Mouse (Mus musculus): ENCODE data around the gene Pet117. TPM values are rescaled to one million over a fixed set of nuclear protein-coding genes. Genes with fewer than 3 reads are reported as not detected.

Gene Pet117
- total and polyA plus RNA-seq, 3 experiments: 14.5 TPM; not detected in 2

DNA sequence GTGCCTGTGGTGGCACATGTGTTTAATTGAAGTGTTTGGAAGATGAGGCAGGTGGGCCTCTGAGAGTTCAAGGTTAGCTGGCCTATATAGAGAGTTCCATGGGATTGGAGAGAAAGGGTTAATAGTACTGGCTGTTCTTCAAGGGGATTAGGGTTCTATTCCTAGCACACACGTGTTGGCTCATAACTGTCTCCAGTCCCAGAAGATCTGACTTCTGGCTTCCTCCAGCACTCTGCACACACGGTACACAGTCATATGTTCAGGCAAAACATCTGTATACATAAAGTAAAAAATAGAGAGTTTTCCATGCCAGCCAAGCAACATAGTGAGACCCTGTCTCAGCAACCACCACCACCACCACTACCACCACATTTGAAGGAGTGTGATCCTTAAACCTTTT lies 17.5 kb downstream of the Pet117 start:
- dilution Hi-C loops (cut with MboI; ENCODE audit: extremely low pct_ligation_motif_present, extremely low pct_unique_long_range_greater_than_20kb, low sequenced_read_pairs): no loop called here
- no peak overlapping the region for H3K4me3 ChIP-seq (replicated peaks in 1 of 3; ENCODE audit: low read depth in 2 of 3, low read length in 2 of 3, poor library complexity in 1 of 3)
- no peaks in the 10 kb centered on the region for H3K79me2 ChIP-seq (replicated peaks; ENCODE audit: control insufficient read depth, extremely low read depth, insufficient read depth, poor library complexity, severe bottlenecking)
- peaks cover 7% of the 10 kb centered on the region for H3K9me3 ChIP-seq (replicated peaks; ENCODE audit: low read length)
- in situ Hi-C loops (cut with MboI; ENCODE audit: low pct_ligation_motif_present, low pct_unique_long_range_greater_than_20kb, low sequenced_read_pairs): no loop called here
- H3K27ac ChIP-seq (ENCODE audit: insufficient read depth, low read depth): no peak overlapping the region
- H3K4me1 ChIP-seq (ENCODE audit: control insufficient read depth in 1 of 2, insufficient read depth in 2 of 2): no peaks in the 10 kb centered on the region
- peaks cover 50 to 83% of the 10 kb centered on the region in 2 experiments for H3K36me3 ChIP-seq (replicated peaks in 1 of 2; ENCODE audit: control insufficient read depth in 1 of 2, insufficient read depth in 1 of 2, low read length in 1 of 2)
- no peak for DNase-seq (ENCODE audit: extremely low read depth)
- no peak overlapping the region for H3K4me2 ChIP-seq (ENCODE audit: insufficient read depth, low read depth, poor library complexity, severe bottlenecking)
- H3K9ac ChIP-seq (ENCODE audit: insufficient read depth, low read depth): no peak overlapping the region
- no peaks in the 10 kb centered on the region for H3K27me3 ChIP-seq (replicated peaks)
- TF ChIP-seq NELFE (IDR thresholded peaks at IDR 0.05; ENCODE audit: low read depth, low read length): no peak
- no peak for TF ChIP-seq RCOR1 (conservative IDR thresholded peaks at IDR 0.05; ENCODE audit: low read depth, low read length)
- TF ChIP-seq MAX (IDR thresholded peaks at IDR 0.05; ENCODE audit: low read length): no peak

DNA sequence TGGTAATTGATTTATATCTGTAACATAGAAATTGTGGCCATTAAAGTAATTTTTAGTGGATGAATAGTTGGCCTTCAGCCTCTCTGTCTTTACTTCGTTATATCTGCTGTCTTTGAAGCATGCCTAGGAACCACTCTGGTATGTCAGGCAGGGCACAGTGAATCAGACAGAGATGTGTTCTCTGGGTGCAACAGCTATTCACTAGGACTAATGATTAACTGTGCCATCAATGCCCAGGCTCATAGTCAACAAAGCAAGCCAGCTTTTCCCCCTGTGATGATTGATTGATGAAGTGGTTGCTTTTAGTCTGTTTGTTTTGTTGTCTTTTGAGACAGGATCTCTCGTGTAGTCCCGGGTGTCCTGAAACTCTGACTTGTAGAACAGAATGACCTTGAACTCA lies 19.6 kb downstream of the Pet117 start:
- H3K27ac ChIP-seq (ENCODE audit: insufficient read depth, low read depth): no peak overlapping the region
- H3K4me3 ChIP-seq (replicated peaks in 1 of 3; ENCODE audit: low read depth in 2 of 3, low read length in 2 of 3, poor library complexity in 1 of 3): no peak overlapping the region
- H3K36me3 ChIP-seq (replicated peaks in 1 of 2; ENCODE audit: control insufficient read depth in 1 of 2, insufficient read depth in 1 of 2, low read length in 1 of 2): peaks cover 43 to 80% of the 10 kb centered on the region in 2 experiments
- no peaks in the 10 kb centered on the region for H3K79me2 ChIP-seq (replicated peaks; ENCODE audit: control insufficient read depth, extremely low read depth, insufficient read depth, poor library complexity, severe bottlenecking)
- H3K4me1 ChIP-seq (ENCODE audit: control insufficient read depth in 1 of 2, insufficient read depth in 2 of 2): no peaks in the 10 kb centered on the region
- dilution Hi-C loops (cut with MboI; ENCODE audit: extremely low pct_ligation_motif_present, extremely low pct_unique_long_range_greater_than_20kb, low sequenced_read_pairs): no loop called here
- peaks cover 7% of the 10 kb centered on the region for H3K9me3 ChIP-seq (replicated peaks; ENCODE audit: low read length)
- TF ChIP-seq MAFK (IDR thresholded peaks at IDR 0.05; ENCODE audit: insufficient replicate concordance, low read length) (no peak), CHD2 (IDR thresholded peaks at IDR 0.05; ENCODE audit: low read length) (no peak), POLR2AphosphoS2 (IDR thresholded peaks at IDR 0.05; ENCODE audit: low read depth, low read length) (no peak), GABPA (IDR thresholded peaks at IDR 0.05; ENCODE audit: insufficient replicate concordance, low read depth, low read length) (no peak), POLR2A (IDR thresholded peaks at IDR 0.05; ENCODE audit: low read depth, low read length) (no peak), HCFC1 (IDR thresholded peaks at IDR 0.05; ENCODE audit: low read depth, low read length) (no peak), PAX5 (IDR thresholded peaks at IDR 0.05; ENCODE audit: low read length) (no peak), ZKSCAN1 (IDR thresholded peaks at IDR 0.05; ENCODE audit: borderline replicate concordance, low read depth, low read length) (no peak), ZMIZ1 (IDR thresholded peaks at IDR 0.05; ENCODE audit: low read depth, low read length) (no peak), JUND (conservative IDR thresholded peaks at IDR 0.05; ENCODE audit: low read depth, low read length) (no peak), RAD21 (IDR thresholded peaks at IDR 0.05; ENCODE audit: low read depth, low read length) (no peak), KAT2A (IDR thresholded peaks at IDR 0.05; ENCODE audit: insufficient replicate concordance, low read length) (no peak), USF1 (IDR thresholded peaks at IDR 0.05; ENCODE audit: low read depth, low read length) (no peak), MEF2A (IDR thresholded peaks at IDR 0.05; ENCODE audit: borderline replicate concordance, low read depth, low read length) (no peak)
- no peak overlapping the region for H3K9ac ChIP-seq (ENCODE audit: insufficient read depth, low read depth)
- in situ Hi-C loops (cut with MboI; ENCODE audit: low pct_ligation_motif_present, low pct_unique_long_range_greater_than_20kb, low sequenced_read_pairs): no loop called here
- no peak overlapping the region for H3K4me2 ChIP-seq (ENCODE audit: insufficient read depth, low read depth, poor library complexity, severe bottlenecking)
- DNase-seq (ENCODE audit: extremely low read depth): no peak
- no peaks in the 10 kb centered on the region for H3K27me3 ChIP-seq (replicated peaks)
